Mouse (Mus musculus): ENCODE measurements around the gene Pde2a. TPM values are rescaled to one million over a fixed set of nuclear protein-coding genes. Genes with fewer than 3 reads are reported as not detected.

Gene Pde2a
- polyA plus RNA-seq, 1 experiment: 12.2 TPM

GRCm38 (mm10) chr7:101483498-101484115, 62.1 kb downstream of the Pde2a start:
- peak overlapping the region; percentile 63 for H3K27ac ChIP-seq (replicated peaks; ENCODE audit: low read depth, low read length)
- no peak overlapping the region for H3K4me3 ChIP-seq (ENCODE audit: insufficient read depth, low read depth, low read length)

GRCm38 (mm10) chr7:101487102-101487501, 65.6 kb downstream of the Pde2a start:
- peaks cover 43% of the 10 kb centered on the region for H3K4me1 ChIP-seq (ENCODE audit: control insufficient read depth, insufficient read depth, insufficient read length, low read length)
- H3K27ac ChIP-seq (replicated peaks; ENCODE audit: low read depth, low read length): no peak overlapping the region
- H3K4me3 ChIP-seq (ENCODE audit: insufficient read depth, low read depth, low read length): no peak overlapping the region

More at GRCm38 (mm10) chr7:101483498-101484115, 62.1 kb downstream of the Pde2a start:
- H3K4me1 ChIP-seq (ENCODE audit: control insufficient read depth, insufficient read depth, insufficient read length, low read length): peaks cover 51% of the 10 kb centered on the region

- Histone ChIP-seq H3K4me3 (ENCODE audit: insufficient read depth, low read depth, low read length) (no peak overlapping the region), H3K4me1 (ENCODE audit: control insufficient read depth, insufficient read depth, insufficient read length, low read length) (peaks cover 24% of the 10 kb centered on the region), H3K27ac (replicated peaks; ENCODE audit: low read depth, low read length) (peak overlapping the region; percentile 73)
Measured at GRCm38 (mm10) chr7:101490952-101491351, 69.5 kb downstream of the Pde2a start.

- Histone ChIP-seq H3K4me1 (ENCODE audit: control insufficient read depth, insufficient read depth, insufficient read length, low read length) (peaks cover 20% of the 10 kb centered on the region), H3K4me3 (ENCODE audit: insufficient read depth, low read depth, low read length) (no peak overlapping the region), H3K27ac (replicated peaks; ENCODE audit: low read depth, low read length) (peak overlapping the region; percentile 53)
Measured at GRCm38 (mm10) chr7:101498385-101498784, 76.9 kb downstream of the Pde2a start.

GRCm38 (mm10) chr7:101499251-101499650, 77.8 kb downstream of the Pde2a start:
- H3K27ac ChIP-seq (replicated peaks; ENCODE audit: low read depth, low read length): peak overlapping the region; percentile 53; the same call in 1 of the 2 replicates
- H3K4me3 ChIP-seq (ENCODE audit: insufficient read depth, low read depth, low read length): no peak overlapping the region
- peaks cover 20% of the 10 kb centered on the region for H3K4me1 ChIP-seq (ENCODE audit: control insufficient read depth, insufficient read depth, insufficient read length, low read length)

GRCm38 (mm10) chr7:101499701-101500100, 78.2 kb downstream of the Pde2a start:
- Histone ChIP-seq H3K4me1 (ENCODE audit: control insufficient read depth, insufficient read depth, insufficient read length, low read length) (peaks cover 20% of the 10 kb centered on the region), H3K4me3 (ENCODE audit: insufficient read depth, low read depth, low read length) (no peak overlapping the region), H3K27ac (replicated peaks; ENCODE audit: low read depth, low read length) (no peak overlapping the region)

- H3K4me3 ChIP-seq (ENCODE audit: insufficient read depth, low read depth, low read length): no peak overlapping the region
- H3K27ac ChIP-seq (replicated peaks; ENCODE audit: low read depth, low read length): no peak overlapping the region
- peaks cover 20% of the 10 kb centered on the region for H3K4me1 ChIP-seq (ENCODE audit: control insufficient read depth, insufficient read depth, insufficient read length, low read length)
Measured at GRCm38 (mm10) chr7:101501236-101501635, 79.7 kb downstream of the Pde2a start.

GRCm38 (mm10) chr7:101501675-101502074, 80.2 kb downstream of the Pde2a start:
- peaks cover 18% of the 10 kb centered on the region for H3K4me1 ChIP-seq (ENCODE audit: control insufficient read depth, insufficient read depth, insufficient read length, low read length)
- no peak overlapping the region for H3K4me3 ChIP-seq (ENCODE audit: insufficient read depth, low read depth, low read length)
- H3K27ac ChIP-seq (replicated peaks; ENCODE audit: low read depth, low read length): no peak overlapping the region

GRCm38 (mm10) chr7:101503351-101503750, 81.9 kb downstream of the Pde2a start:
- H3K27ac ChIP-seq (replicated peaks; ENCODE audit: low read depth, low read length): no peak overlapping the region
- peaks cover 5% of the 10 kb centered on the region; the same call in 1 of the 2 replicates for H3K4me1 ChIP-seq (ENCODE audit: control insufficient read depth, insufficient read depth, insufficient read length, low read length)
- H3K4me3 ChIP-seq (ENCODE audit: insufficient read depth, low read depth, low read length): no peak overlapping the region

- no peak overlapping the region for H3K4me3 ChIP-seq (ENCODE audit: insufficient read depth, low read depth, low read length)
- no peak overlapping the region for H3K27ac ChIP-seq (replicated peaks; ENCODE audit: low read depth, low read length)
- H3K4me1 ChIP-seq (ENCODE audit: control insufficient read depth, insufficient read depth, insufficient read length, low read length): 0 out of 2 replicates have a peak, but pooled peaks cover 2% of the 10 kb centered on the region
Measured at GRCm38 (mm10) chr7:101503803-101504202, 82.3 kb downstream of the Pde2a start.

GRCm38 (mm10) chr7:101504507-101504906, 83.0 kb downstream of the Pde2a start:
- Histone ChIP-seq H3K4me3 (ENCODE audit: insufficient read depth, low read depth, low read length) (no peak overlapping the region), H3K27ac (replicated peaks; ENCODE audit: low read depth, low read length) (no peak overlapping the region), H3K4me1 (ENCODE audit: control insufficient read depth, insufficient read depth, insufficient read length, low read length) (0 out of 2 replicates have a peak, but pooled peaks cover under 1% of the 10 kb centered on the region)

GRCm38 (mm10) chr7:101509212-101509611, 87.7 kb downstream of the Pde2a start:
- no peak overlapping the region for H3K4me3 ChIP-seq (ENCODE audit: insufficient read depth, low read depth, low read length)
- H3K27ac ChIP-seq (replicated peaks; ENCODE audit: low read depth, low read length): no peak overlapping the region
- H3K4me1 ChIP-seq (ENCODE audit: control insufficient read depth, insufficient read depth, insufficient read length, low read length): no peaks in the 10 kb centered on the region

- Histone ChIP-seq H3K27ac (replicated peaks; ENCODE audit: low read depth, low read length) (no peak overlapping the region), H3K4me3 (ENCODE audit: insufficient read depth, low read depth, low read length) (no peak overlapping the region), H3K4me1 (ENCODE audit: control insufficient read depth, insufficient read depth, insufficient read length, low read length) (no peaks in the 10 kb centered on the region)
Measured at GRCm38 (mm10) chr7:101513655-101514054, 92.2 kb downstream of the Pde2a start.

- Histone ChIP-seq H3K4me3 (ENCODE audit: insufficient read depth, low read depth, low read length) (no peak overlapping the region), H3K27ac (replicated peaks; ENCODE audit: low read depth, low read length) (no peak overlapping the region), H3K4me1 (ENCODE audit: control insufficient read depth, insufficient read depth, insufficient read length, low read length) (no peaks in the 10 kb centered on the region)
Measured at GRCm38 (mm10) chr7:101514768-101515167, 93.3 kb downstream of the Pde2a start.

- no peaks in the 10 kb centered on the region for H3K4me1 ChIP-seq (ENCODE audit: control insufficient read depth, insufficient read depth, insufficient read length, low read length)
- H3K27ac ChIP-seq (replicated peaks; ENCODE audit: low read depth, low read length): no peak overlapping the region
Measured at GRCm38 (mm10) chr7:101515295-101515694, 93.8 kb downstream of the Pde2a start.

GRCm38 (mm10) chr7:101516460-101516859, 95.0 kb downstream of the Pde2a start:
- Histone ChIP-seq H3K27ac (replicated peaks; ENCODE audit: low read depth, low read length) (no peak overlapping the region), H3K4me1 (ENCODE audit: control insufficient read depth, insufficient read depth, insufficient read length, low read length) (no peaks in the 10 kb centered on the region), H3K4me3 (ENCODE audit: insufficient read depth, low read depth, low read length) (no peak overlapping the region)

More at GRCm38 (mm10) chr7:101515295-101515694, 93.8 kb downstream of the Pde2a start:
- H3K4me3 ChIP-seq (ENCODE audit: insufficient read depth, low read depth, low read length): no peak overlapping the region
